Mouse (Mus musculus): Measurements from ENCODE around the gene Wdr91. TPM values are rescaled to one million over a fixed set of nuclear protein-coding genes. Genes with fewer than 3 reads are reported as not detected.

The Wdr91 gene
- polyA plus RNA-seq, 1 experiment from 2014 or later, result 9.6 TPM

- WGBS (ENCODE audit: insufficient replicate concordance), result under 1% methylated on average over 56 of the region's 56 CpGs
- Histone ChIP-seq H3K4me1 (ENCODE audit: control insufficient read depth, low read depth, low read length) (peaks cover 48% of the 10 kb centered on the region), H3K4me3 (ENCODE audit: low read depth, low read length) (peak within 1 kb of the TSS; percentile 75), H3K27me3 (ENCODE audit: control insufficient read depth, insufficient read depth, low read depth, low read length) (no peaks in the 10 kb centered on the region), H3K9me3 (replicated peaks; ENCODE audit: control insufficient read depth, low read length) (no peaks in the 10 kb centered on the region), H3K27ac (ENCODE audit: low read length) (peak within 1 kb of the TSS; percentile 87), H3K36me3 (ENCODE audit: control insufficient read depth, insufficient read depth) (peaks cover 11% of the 10 kb centered on the region), H3K9ac (ENCODE audit: low read depth, low read length) (peak within 1 kb of the TSS; percentile 90), H3K4me2 (ENCODE audit: low read depth, low read length) (peak within 1 kb of the TSS; percentile 79)
- ATAC-seq (ENCODE audit: low read depth), result peak; percentile 84
Observed at GRCm38 (mm10) chr6:34877509-34878321, 33.0 kb downstream of the Wdr91 start, which contains the start of gene Cyren. Gene Cyren, minus strand, starts transcription at chr6:34878060.

GRCm38 (mm10) chr6:34876835-34877156, 33.9 kb downstream of the Wdr91 start:
- peak; percentile 60 for ATAC-seq (ENCODE audit: low read depth)
- Histone ChIP-seq H3K4me3 (ENCODE audit: low read depth, low read length) (peak overlapping the region; percentile 75), H3K4me2 (ENCODE audit: low read depth, low read length) (peak overlapping the region; percentile 79), H3K9ac (ENCODE audit: low read depth, low read length) (peak overlapping the region; percentile 90), H3K9me3 (replicated peaks; ENCODE audit: control insufficient read depth, low read length) (no peaks in the 10 kb centered on the region), H3K27ac (ENCODE audit: low read length) (peak overlapping the region; percentile 87), H3K36me3 (ENCODE audit: control insufficient read depth, insufficient read depth) (peaks cover 8% of the 10 kb centered on the region), H3K4me1 (ENCODE audit: control insufficient read depth, low read depth, low read length) (peaks cover 48% of the 10 kb centered on the region), H3K27me3 (ENCODE audit: control insufficient read depth, insufficient read depth, low read depth, low read length) (no peaks in the 10 kb centered on the region)
- WGBS (ENCODE audit: insufficient replicate concordance), result 3% methylated on average over 2 of the region's 2 CpGs

- Histone ChIP-seq H3K4me2 (ENCODE audit: low read depth, low read length) (peak overlapping the region; percentile 79), H3K27ac (ENCODE audit: low read length) (peak overlapping the region; percentile 87), H3K9me3 (replicated peaks; ENCODE audit: control insufficient read depth, low read length) (no peaks in the 10 kb centered on the region), H3K9ac (ENCODE audit: low read depth, low read length) (peak overlapping the region; percentile 90), H3K4me1 (ENCODE audit: control insufficient read depth, low read depth, low read length) (peaks cover 48% of the 10 kb centered on the region), H3K27me3 (ENCODE audit: control insufficient read depth, insufficient read depth, low read depth, low read length) (no peaks in the 10 kb centered on the region), H3K4me3 (ENCODE audit: low read depth, low read length) (peak overlapping the region; percentile 7; the same call in 1 of the 2 replicates), H3K36me3 (ENCODE audit: control insufficient read depth, insufficient read depth) (peaks cover 8% of the 10 kb centered on the region)
- ATAC-seq (ENCODE audit: low read depth), result peak; percentile 25; the same call in 1 of the 2 replicates
- 13% methylated on average over 12 of the region's 12 CpGs for WGBS (ENCODE audit: insufficient replicate concordance)
Observed at GRCm38 (mm10) chr6:34875966-34876834, 34.5 kb downstream of the Wdr91 start.

GRCm38 (mm10) chr6:34875268-34875761, 35.4 kb downstream of the Wdr91 start:
- 23% methylated on average over 15 of the region's 15 CpGs for WGBS (ENCODE audit: insufficient replicate concordance)
- H3K36me3 ChIP-seq (ENCODE audit: control insufficient read depth, insufficient read depth), result peaks cover 3% of the 10 kb centered on the region; the same call in 1 of the 2 replicates
- peak overlapping the region; percentile 27 for H3K4me3 ChIP-seq (ENCODE audit: low read depth, low read length)
- H3K27me3 ChIP-seq (ENCODE audit: control insufficient read depth, insufficient read depth, low read depth, low read length), result no peaks in the 10 kb centered on the region
- no peak for ATAC-seq (ENCODE audit: low read depth)
- no peaks in the 10 kb centered on the region for H3K9me3 ChIP-seq (replicated peaks; ENCODE audit: control insufficient read depth, low read length)
- peak overlapping the region; percentile 87 for H3K27ac ChIP-seq (ENCODE audit: low read length)
- peaks cover 50% of the 10 kb centered on the region for H3K4me1 ChIP-seq (ENCODE audit: control insufficient read depth, low read depth, low read length)
- H3K9ac ChIP-seq (ENCODE audit: low read depth, low read length), result peak overlapping the region; percentile 48
- H3K4me2 ChIP-seq (ENCODE audit: low read depth, low read length), result peak overlapping the region; percentile 79

- Histone ChIP-seq H3K4me2 (ENCODE audit: low read depth, low read length) (peak overlapping the region; percentile 79), H3K27me3 (ENCODE audit: control insufficient read depth, insufficient read depth, low read depth, low read length) (no peaks in the 10 kb centered on the region), H3K4me3 (ENCODE audit: low read depth, low read length) (peak overlapping the region; percentile 27), H3K9me3 (replicated peaks; ENCODE audit: control insufficient read depth, low read length) (no peaks in the 10 kb centered on the region), H3K36me3 (ENCODE audit: control insufficient read depth, insufficient read depth) (no peaks in the 10 kb centered on the region), H3K4me1 (ENCODE audit: control insufficient read depth, low read depth, low read length) (peaks cover 60% of the 10 kb centered on the region), H3K9ac (ENCODE audit: low read depth, low read length) (peak overlapping the region; percentile 48), H3K27ac (ENCODE audit: low read length) (peak overlapping the region; percentile 87)
- 17% methylated on average over 21 of the region's 21 CpGs for WGBS (ENCODE audit: insufficient replicate concordance)
- ATAC-seq (ENCODE audit: low read depth), result peak; percentile 52
Observed at GRCm38 (mm10) chr6:34874101-34874921, 36.4 kb downstream of the Wdr91 start.

- H3K36me3 ChIP-seq (ENCODE audit: control insufficient read depth, insufficient read depth), result no peaks in the 10 kb centered on the region
- no peak overlapping the region for H3K4me3 ChIP-seq (ENCODE audit: low read depth, low read length)
- no peak overlapping the region for H3K9ac ChIP-seq (ENCODE audit: low read depth, low read length)
- no peaks in the 10 kb centered on the region for H3K27me3 ChIP-seq (ENCODE audit: control insufficient read depth, insufficient read depth, low read depth, low read length)
- H3K27ac ChIP-seq (ENCODE audit: low read length), result no peak overlapping the region
- ATAC-seq (ENCODE audit: low read depth), result no peak
- peaks cover 63% of the 10 kb centered on the region for H3K4me1 ChIP-seq (ENCODE audit: control insufficient read depth, low read depth, low read length)
- no peaks in the 10 kb centered on the region for H3K9me3 ChIP-seq (replicated peaks; ENCODE audit: control insufficient read depth, low read length)
- 76% methylated on average over 10 of the region's 10 CpGs for WGBS (ENCODE audit: insufficient replicate concordance)
- no peak overlapping the region for H3K4me2 ChIP-seq (ENCODE audit: low read depth, low read length)
Observed at GRCm38 (mm10) chr6:34872871-34873270, 37.8 kb downstream of the Wdr91 start.

GRCm38 (mm10) chr6:34871929-34872328, 38.7 kb downstream of the Wdr91 start:
- peaks cover 64% of the 10 kb centered on the region for H3K4me1 ChIP-seq (ENCODE audit: control insufficient read depth, low read depth, low read length)
- H3K4me3 ChIP-seq (ENCODE audit: low read depth, low read length), result no peak overlapping the region
- 73% methylated on average over 7 of the region's 7 CpGs for WGBS (ENCODE audit: insufficient replicate concordance)
- no peaks in the 10 kb centered on the region for H3K9me3 ChIP-seq (replicated peaks; ENCODE audit: control insufficient read depth, low read length)
- H3K9ac ChIP-seq (ENCODE audit: low read depth, low read length), result no peak overlapping the region
- no peak for ATAC-seq (ENCODE audit: low read depth)
- H3K27me3 ChIP-seq (ENCODE audit: control insufficient read depth, insufficient read depth, low read depth, low read length), result no peaks in the 10 kb centered on the region
- H3K36me3 ChIP-seq (ENCODE audit: control insufficient read depth, insufficient read depth), result no peaks in the 10 kb centered on the region
- H3K4me2 ChIP-seq (ENCODE audit: low read depth, low read length), result no peak overlapping the region
- H3K27ac ChIP-seq (ENCODE audit: low read length), result no peak overlapping the region

GRCm38 (mm10) chr6:34870724-34871123, 40.0 kb downstream of the Wdr91 start:
- Histone ChIP-seq H3K4me2 (ENCODE audit: low read depth, low read length) (no peak overlapping the region), H3K4me3 (ENCODE audit: low read depth, low read length) (no peak overlapping the region), H3K27me3 (ENCODE audit: control insufficient read depth, insufficient read depth, low read depth, low read length) (no peaks in the 10 kb centered on the region), H3K36me3 (ENCODE audit: control insufficient read depth, insufficient read depth) (no peaks in the 10 kb centered on the region), H3K9me3 (replicated peaks; ENCODE audit: control insufficient read depth, low read length) (no peaks in the 10 kb centered on the region), H3K4me1 (ENCODE audit: control insufficient read depth, low read depth, low read length) (peaks cover 63% of the 10 kb centered on the region), H3K27ac (ENCODE audit: low read length) (no peak overlapping the region; the same call in 1 of the 2 replicates), H3K9ac (ENCODE audit: low read depth, low read length) (no peak overlapping the region)
- no peak for ATAC-seq (ENCODE audit: low read depth)
- WGBS (ENCODE audit: insufficient replicate concordance), result 68% methylated on average over 5 of the region's 5 CpGs

All from liver, embryonic 16.5 days (tissue).